Mouse (Mus musculus): Measurements from ENCODE around the gene Ttc19. TPM values are rescaled to one million over a fixed set of nuclear protein-coding genes. Genes with fewer than 3 reads are reported as not detected.

Ttc19 gene
- polyA plus RNA-seq, 1 experiment from 2014 or later, result 24.6 TPM

GRCm38 (mm10) chr11:62285020-62285419 lies 3.7 kb downstream of the Ttc19 start:
- no peaks in the 10 kb centered on the region for H3K27me3 ChIP-seq
- H3K4me3 ChIP-seq (replicated peaks), result no peak overlapping the region
- ATAC-seq (ENCODE audit: insufficient number of reproducible peaks, low FRiP score, low TSS enrichment, low read depth), result no peak
- no peak overlapping the region for H3K9ac ChIP-seq
- WGBS, result 78% methylated on average over 8 of the region's 8 CpGs
- H3K9me3 ChIP-seq (replicated peaks), result no peaks in the 10 kb centered on the region
- H3K27ac ChIP-seq (replicated peaks), result no peak overlapping the region
- no peaks in the 10 kb centered on the region for H3K4me1 ChIP-seq
- H3K4me2 ChIP-seq (replicated peaks), result no peak overlapping the region
- peaks cover 34% of the 10 kb centered on the region for H3K36me3 ChIP-seq

DNA sequence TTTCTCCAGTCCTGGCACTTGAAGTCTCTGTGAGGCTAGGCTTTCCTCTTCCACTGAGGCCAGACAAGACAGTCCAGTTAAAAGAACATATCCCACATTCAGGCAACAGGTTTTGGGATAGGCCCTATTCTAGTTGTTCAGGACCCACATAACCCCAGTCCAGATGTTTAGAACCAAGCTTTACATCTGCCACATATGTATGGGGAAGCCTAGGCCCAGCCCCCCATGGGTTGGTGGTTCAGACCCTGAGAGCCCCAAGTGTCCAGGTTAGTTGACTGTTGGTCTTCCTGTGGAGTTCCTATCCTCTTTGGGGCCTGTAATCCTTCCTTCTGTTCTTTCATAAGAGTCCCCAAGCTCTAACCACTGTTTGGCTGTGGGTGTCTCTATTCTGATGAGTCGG lies 6.4 kb downstream of the Ttc19 start:
- no peak for ATAC-seq (ENCODE audit: insufficient number of reproducible peaks, low FRiP score, low TSS enrichment, low read depth)
- Histone ChIP-seq H3K27ac (replicated peaks) (no peak overlapping the region), H3K4me1 (no peaks in the 10 kb centered on the region), H3K9ac (no peak overlapping the region), H3K9me3 (replicated peaks) (no peaks in the 10 kb centered on the region), H3K36me3 (peaks cover 44% of the 10 kb centered on the region), H3K27me3 (no peaks in the 10 kb centered on the region), H3K4me2 (replicated peaks) (no peak overlapping the region), H3K4me3 (replicated peaks) (no peak overlapping the region)
- WGBS, result 96% methylated on average over 1 of the region's 1 CpGs

DNA sequence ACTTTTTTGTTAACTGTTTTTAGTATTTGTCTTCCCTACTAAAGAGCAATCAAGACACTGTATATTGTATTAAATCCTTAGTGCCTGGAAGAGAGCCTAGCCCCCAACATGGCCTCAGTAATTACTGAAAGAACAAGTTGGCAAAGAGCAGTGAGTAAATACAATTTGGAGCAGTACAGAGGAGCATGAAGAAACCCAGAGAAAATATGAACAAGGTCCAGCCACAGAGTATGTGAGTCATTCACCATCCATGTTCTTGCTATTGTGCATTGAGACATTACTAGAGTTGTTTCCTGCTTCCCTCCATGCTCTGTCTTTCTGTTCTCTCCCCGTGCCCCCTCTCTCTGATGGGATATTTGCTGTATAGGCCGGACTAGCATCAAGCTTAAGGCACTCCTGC lies 12.8 kb downstream of the Ttc19 start:
- Histone ChIP-seq H3K27ac (replicated peaks) (no peak overlapping the region), H3K36me3 (peaks cover 33% of the 10 kb centered on the region), H3K4me1 (no peaks in the 10 kb centered on the region), H3K27me3 (no peaks in the 10 kb centered on the region), H3K9ac (no peak overlapping the region), H3K4me3 (replicated peaks) (no peak overlapping the region), H3K4me2 (replicated peaks) (no peak overlapping the region), H3K9me3 (replicated peaks) (no peaks in the 10 kb centered on the region)
- 85% methylated on average over 2 of the region's 2 CpGs for WGBS
- no peak for ATAC-seq (ENCODE audit: insufficient number of reproducible peaks, low FRiP score, low TSS enrichment, low read depth)

- no peaks in the 10 kb centered on the region for H3K9me3 ChIP-seq (replicated peaks)
- WGBS, result 80% methylated on average over 6 of the region's 6 CpGs
- H3K36me3 ChIP-seq, result peaks cover 19% of the 10 kb centered on the region
- no peak overlapping the region for H3K9ac ChIP-seq
- H3K4me1 ChIP-seq, result no peaks in the 10 kb centered on the region
- ATAC-seq (ENCODE audit: insufficient number of reproducible peaks, low FRiP score, low TSS enrichment, low read depth), result no peak
- H3K4me3 ChIP-seq (replicated peaks), result no peak overlapping the region
- H3K27ac ChIP-seq (replicated peaks), result no peak overlapping the region
- no peaks in the 10 kb centered on the region for H3K27me3 ChIP-seq
- no peak overlapping the region for H3K4me2 ChIP-seq (replicated peaks)
Measured at GRCm38 (mm10) chr11:62298883-62299282, 17.6 kb downstream of the Ttc19 start.

DNA sequence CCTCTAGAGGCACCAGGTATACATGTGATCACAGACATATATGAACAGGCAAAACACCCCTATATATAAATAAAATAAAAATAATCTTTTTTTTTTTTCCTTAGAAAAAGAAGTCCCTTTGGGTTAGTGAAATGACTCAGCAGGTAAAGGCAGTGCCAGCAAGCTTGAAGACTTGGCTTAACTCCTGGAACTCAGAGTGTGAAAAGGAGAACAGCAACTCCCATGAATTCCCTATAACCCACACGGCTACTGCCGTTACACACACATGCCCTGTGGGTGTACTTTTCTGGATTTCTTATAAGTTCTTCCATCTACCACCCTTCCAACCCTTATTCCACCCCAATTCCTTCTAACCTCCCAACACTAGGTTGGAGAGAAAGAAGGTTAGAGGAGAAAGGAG lies 24.6 kb downstream of the Ttc19 start:
- no peak overlapping the region for H3K4me3 ChIP-seq (replicated peaks)
- H3K4me2 ChIP-seq (replicated peaks), result no peak overlapping the region
- no peaks in the 10 kb centered on the region for H3K27me3 ChIP-seq
- WGBS, result 78% methylated on average over 2 of the region's 2 CpGs
- no peak overlapping the region for H3K9ac ChIP-seq
- peaks cover 27% of the 10 kb centered on the region for H3K36me3 ChIP-seq
- no peaks in the 10 kb centered on the region for H3K9me3 ChIP-seq (replicated peaks)
- no peak for ATAC-seq (ENCODE audit: insufficient number of reproducible peaks, low FRiP score, low TSS enrichment, low read depth)
- no peaks in the 10 kb centered on the region for H3K4me1 ChIP-seq
- H3K27ac ChIP-seq (replicated peaks), result no peak overlapping the region

GRCm38 (mm10) chr11:62309296-62309695 lies 28.0 kb downstream of the Ttc19 start:
- H3K4me1 ChIP-seq, result no peaks in the 10 kb centered on the region
- no peak for ATAC-seq (ENCODE audit: insufficient number of reproducible peaks, low FRiP score, low TSS enrichment, low read depth)
- no peak overlapping the region for H3K4me2 ChIP-seq (replicated peaks)
- no peaks in the 10 kb centered on the region for H3K27me3 ChIP-seq
- H3K9ac ChIP-seq, result no peak overlapping the region
- H3K9me3 ChIP-seq (replicated peaks), result no peaks in the 10 kb centered on the region
- no peak overlapping the region for H3K4me3 ChIP-seq (replicated peaks)
- 77% methylated on average over 2 of the region's 2 CpGs for WGBS
- H3K27ac ChIP-seq (replicated peaks), result no peak overlapping the region
- H3K36me3 ChIP-seq, result peaks cover 48% of the 10 kb centered on the region

GRCm38 (mm10) chr11:62314984-62315383 lies 33.7 kb downstream of the Ttc19 start:
- H3K4me1 ChIP-seq, result no peaks in the 10 kb centered on the region
- H3K9ac ChIP-seq, result no peak overlapping the region
- H3K4me2 ChIP-seq (replicated peaks), result no peak overlapping the region
- ATAC-seq (ENCODE audit: insufficient number of reproducible peaks, low FRiP score, low TSS enrichment, low read depth), result no peak
- no peaks in the 10 kb centered on the region for H3K27me3 ChIP-seq
- no peaks in the 10 kb centered on the region for H3K9me3 ChIP-seq (replicated peaks)
- 94% methylated on average over 5 of the region's 5 CpGs for WGBS
- H3K36me3 ChIP-seq, result peaks cover 73% of the 10 kb centered on the region
- H3K4me3 ChIP-seq (replicated peaks), result no peak overlapping the region
- no peak overlapping the region for H3K27ac ChIP-seq (replicated peaks)

GRCm38 (mm10) chr11:62317746-62318145 lies 36.5 kb downstream of the Ttc19 start:
- H3K9me3 ChIP-seq (replicated peaks), result no peaks in the 10 kb centered on the region
- no peaks in the 10 kb centered on the region for H3K27me3 ChIP-seq
- WGBS, result 90% methylated on average over 11 of the region's 11 CpGs
- H3K4me2 ChIP-seq (replicated peaks), result no peak overlapping the region
- ATAC-seq (ENCODE audit: insufficient number of reproducible peaks, low FRiP score, low TSS enrichment, low read depth), result no peak
- no peaks in the 10 kb centered on the region for H3K4me1 ChIP-seq
- peaks cover 86% of the 10 kb centered on the region for H3K36me3 ChIP-seq
- no peak overlapping the region for H3K4me3 ChIP-seq (replicated peaks)
- H3K27ac ChIP-seq (replicated peaks), result no peak overlapping the region
- H3K9ac ChIP-seq, result no peak overlapping the region

- Histone ChIP-seq H3K4me3 (replicated peaks) (no peak overlapping the region), H3K27ac (replicated peaks) (no peak overlapping the region), H3K4me2 (replicated peaks) (no peak overlapping the region), H3K36me3 (peaks cover 82% of the 10 kb centered on the region), H3K9ac (no peak overlapping the region), H3K27me3 (no peaks in the 10 kb centered on the region), H3K9me3 (replicated peaks) (no peaks in the 10 kb centered on the region), H3K4me1 (no peaks in the 10 kb centered on the region)
- no peak for ATAC-seq (ENCODE audit: insufficient number of reproducible peaks, low FRiP score, low TSS enrichment, low read depth)
- 95% methylated on average over 3 of the region's 3 CpGs for WGBS
Measured at GRCm38 (mm10) chr11:62320097-62320496, 38.8 kb downstream of the Ttc19 start.

GRCm38 (mm10) chr11:62323659-62324058 lies 42.4 kb downstream of the Ttc19 start:
- Histone ChIP-seq H3K36me3 (peaks cover 76% of the 10 kb centered on the region), H3K4me2 (replicated peaks) (no peak overlapping the region), H3K9me3 (replicated peaks) (no peaks in the 10 kb centered on the region), H3K27me3 (no peaks in the 10 kb centered on the region), H3K4me1 (no peaks in the 10 kb centered on the region), H3K27ac (replicated peaks) (no peak overlapping the region), H3K4me3 (replicated peaks) (no peak overlapping the region), H3K9ac (no peak overlapping the region)
- 91% methylated on average over 3 of the region's 3 CpGs for WGBS
- no peak for ATAC-seq (ENCODE audit: insufficient number of reproducible peaks, low FRiP score, low TSS enrichment, low read depth)

GRCm38 (mm10) chr11:62331141-62331540 lies 49.9 kb downstream of the Ttc19 start:
- Histone ChIP-seq H3K4me1 (no peaks in the 10 kb centered on the region), H3K27me3 (no peaks in the 10 kb centered on the region), H3K9me3 (replicated peaks) (no peaks in the 10 kb centered on the region), H3K36me3 (peaks cover 75% of the 10 kb centered on the region), H3K4me3 (replicated peaks) (no peak overlapping the region), H3K27ac (replicated peaks) (no peak overlapping the region), H3K4me2 (replicated peaks) (no peak overlapping the region), H3K9ac (no peak overlapping the region)
- ATAC-seq (ENCODE audit: insufficient number of reproducible peaks, low FRiP score, low TSS enrichment, low read depth), result no peak
- WGBS, result 57% methylated on average over 5 of the region's 5 CpGs

- no peaks in the 10 kb centered on the region for H3K9me3 ChIP-seq (replicated peaks)
- ATAC-seq (ENCODE audit: insufficient number of reproducible peaks, low FRiP score, low TSS enrichment, low read depth), result no peak
- 75% methylated on average over 4 of the region's 4 CpGs for WGBS
- no peak overlapping the region for H3K9ac ChIP-seq
- peaks cover 73% of the 10 kb centered on the region for H3K36me3 ChIP-seq
- H3K4me3 ChIP-seq (replicated peaks), result no peak overlapping the region
- no peaks in the 10 kb centered on the region for H3K4me1 ChIP-seq
- no peak overlapping the region for H3K4me2 ChIP-seq (replicated peaks)
- H3K27me3 ChIP-seq, result no peaks in the 10 kb centered on the region
- H3K27ac ChIP-seq (replicated peaks), result no peak overlapping the region
Measured at GRCm38 (mm10) chr11:62332228-62332627, 51.0 kb downstream of the Ttc19 start.
